Mouse (Mus musculus): Measurements from ENCODE around the gene Rbpms2.

GRCm38 (mm10) chr9:65657218-65657617 is 27.8 kb downstream of the Rbpms2 start:
- TF ChIP-seq HCFC1 (IDR thresholded peaks at IDR 0.05; ENCODE audit: borderline replicate concordance, insufficient read depth, low read length) (no peak), CHD2 (IDR thresholded peaks at IDR 0.05; ENCODE audit: low read depth, low read length) (no peak), ZC3H11A (IDR thresholded peaks at IDR 0.05; ENCODE audit: borderline replicate concordance, low read depth, low read length) (no peak), ZNF384 (IDR thresholded peaks at IDR 0.05; ENCODE audit: low read depth, low read length) (no peak)

All from ES-E14 (cell line).